8 mouse cellular contexts compared by ENCODE assay signal in genomic region chr12:85973526-85973925, GRCm38 (mm10).
DNase-seq lines count a peak whose midpoint lies in the region; ATAC-seq and TF ChIP-seq lines count a peak whose summit lies in the region.
"Had no signal": no experiment of that assay in that cellular context is flagged by ENCODE, and none has a peak within 500 bp of the region (broad histone marks: within the 10 kb centered on the region; RNA-seq: fewer than 3 reads in every experiment).

No protein-coding gene starts in this region.

- H3K4me3 ChIP-seq in embryonic fibroblast, embryonic 13.5 days (ENCODE audit: insufficient read depth, low read length): no peak overlapping the region
- H3K4me3 ChIP-seq in lung, embryonic 16.5 days (ENCODE audit: low read length): no peak overlapping the region
- no peak overlapping the region for H3K4me3 ChIP-seq in stomach, postnatal 0 days (ENCODE audit: low read depth, low read length)

- no peak overlapping the region for H3K9ac ChIP-seq in lung, embryonic 16.5 days (ENCODE audit: low read length)
- H3K9ac ChIP-seq in stomach, postnatal 0 days (ENCODE audit: low read length): no peak overlapping the region
- H3K9ac ChIP-seq: liver, embryonic 14.5 days had no signal

- no peak for TF ChIP-seq CTCF in embryonic fibroblast, embryonic 13.5 days (IDR thresholded peaks at IDR 0.05; ENCODE audit: borderline replicate concordance, insufficient read depth, low read length)
- TF ChIP-seq CTCF in stomach, postnatal 0 days (IDR thresholded peaks at IDR 0.05; ENCODE audit: low read depth): no peak

- TF ChIP-seq EP300 in stomach, postnatal 0 days (optimal IDR thresholded peaks at IDR 0.05): no peak

- 19% methylated on average over 4 of the region's 4 CpGs for WGBS in lung, embryonic 16.5 days
- 17% methylated on average over 4 of the region's 4 CpGs for WGBS in stomach, postnatal 0 days

- no peak; the same call in 1 of the 2 replicates for TF ChIP-seq POLR2A in embryonic fibroblast, embryonic 13.5 days (IDR thresholded peaks at IDR 0.05; ENCODE audit: low read depth, low read length)

- peak; percentile 87 for ATAC-seq in lung, embryonic 16.5 days (ENCODE audit: low read depth)
- peak; percentile 78 for ATAC-seq in stomach, postnatal 0 days (ENCODE audit: low FRiP score, low TSS enrichment)

- DNase-seq in thymus, postnatal 0 days (ENCODE audit: low spot score): peak; percentile 63
- DNase-seq in thymus, postnatal 10 days (ENCODE audit: low spot score in 2 of 2): no peak
- no peak for DNase-seq in stomach, postnatal 0 days (ENCODE audit: low spot score)
- DNase-seq in left cerebral cortex, postnatal 10 days (ENCODE audit: extremely low spot score in 1 of 2, low spot score in 2 of 2): no peak
- no peak for DNase-seq in thymus, postnatal 14 days

- H3K4me1 ChIP-seq in embryonic fibroblast, embryonic 13.5 days (ENCODE audit: control insufficient read depth, insufficient read depth, low read length): peaks cover 4% of the 10 kb centered on the region
- peaks cover 26% of the 10 kb centered on the region for H3K4me1 ChIP-seq in lung, embryonic 16.5 days (replicated peaks; ENCODE audit: control insufficient read depth, insufficient read depth, low read length)
- peaks cover 2% of the 10 kb centered on the region; the same call in 1 of the 2 replicates for H3K4me1 ChIP-seq in stomach, postnatal 0 days (replicated peaks; ENCODE audit: control insufficient read depth, insufficient read depth)

- H3K9me3 ChIP-seq in lung, embryonic 16.5 days (ENCODE audit: control insufficient read depth, low read length): no peaks in the 10 kb centered on the region
- H3K9me3 ChIP-seq in stomach, postnatal 0 days (ENCODE audit: control insufficient read depth, low read length): no peaks in the 10 kb centered on the region

- no peak overlapping the region; the same call in 1 of the 2 replicates for H3K4me2 ChIP-seq in lung, embryonic 16.5 days (ENCODE audit: low read depth, low read length)
- no peak overlapping the region; the same call in 1 of the 2 replicates for H3K4me2 ChIP-seq in stomach, postnatal 0 days (replicated peaks; ENCODE audit: low read depth)

- intact Hi-C loops in left cerebral cortex, postnatal 10 days (cut with DNase I): no loop called here

- H3K27ac ChIP-seq in embryonic fibroblast, embryonic 13.5 days (ENCODE audit: insufficient read depth, low read length): peak overlapping the region; percentile 60
- H3K27ac ChIP-seq in lung, embryonic 16.5 days (ENCODE audit: low read length): peak overlapping the region; percentile 82
- H3K27ac ChIP-seq in stomach, postnatal 0 days (replicated peaks): peak overlapping the region; percentile 82
- H3K27ac ChIP-seq: liver, embryonic 14.5 days had no signal

- H3K27me3 ChIP-seq in lung, embryonic 16.5 days (ENCODE audit: control insufficient read depth, insufficient read depth, low read depth, low read length): no peaks in the 10 kb centered on the region
- no peaks in the 10 kb centered on the region for H3K27me3 ChIP-seq in stomach, postnatal 0 days (ENCODE audit: control insufficient read depth, insufficient read depth, low read length)

- H3K36me3 ChIP-seq in lung, embryonic 16.5 days (ENCODE audit: control insufficient read depth, insufficient read depth, low read length): no peaks in the 10 kb centered on the region
- no peaks in the 10 kb centered on the region for H3K36me3 ChIP-seq in stomach, postnatal 0 days (ENCODE audit: control insufficient read depth, insufficient read depth, low read length)
